In genomic region chr10:62127137-62127536, GRCm38 (mm10) we compare ENCODE assay signal across 18 mouse cellular contexts. TPM values are rescaled to one million over a fixed set of nuclear protein-coding genes. Genes with fewer than 3 reads are reported as not detected.
DNase-seq lines count a peak whose midpoint lies in the region; ATAC-seq and TF ChIP-seq lines count a peak whose summit lies in the region.
"Had no signal": no experiment of that assay in that cellular context is flagged by ENCODE, and none has a peak within 500 bp of the region (broad histone marks: within the 10 kb centered on the region; RNA-seq: fewer than 3 reads in every experiment).

No protein-coding gene starts in this region.

- ATAC-seq in limb, embryonic 11.5 days (ENCODE audit: insufficient number of reproducible peaks, low FRiP score, low TSS enrichment, low read depth), result no peak
- no peak for ATAC-seq in inflammation-experienced regulatory T-cells, adult 6 months
- no peak for ATAC-seq in megakaryocyte-erythroid progenitor cell, adult 5-6 weeks (replicated peaks; ENCODE audit: low FRiP score, low TSS enrichment, poor library complexity, severe bottlenecking)

- no peaks in the 10 kb centered on the region for H3K4me1 ChIP-seq in cerebellum, adult 2 months (ENCODE audit: control insufficient read depth, insufficient read depth, low read length)
- no peaks in the 10 kb centered on the region for H3K4me1 ChIP-seq in limb, embryonic 11.5 days (ENCODE audit: control insufficient read depth, insufficient read depth, low read length)
- peaks cover 24% of the 10 kb centered on the region for H3K4me1 ChIP-seq in limb, embryonic 10.5 days
- no peaks in the 10 kb centered on the region for H3K4me1 ChIP-seq in bone marrow, adult 2 months (ENCODE audit: control insufficient read depth, insufficient read depth, low read length)
- H3K4me1 ChIP-seq: forebrain, embryonic 12.5 days; heart, embryonic 13.5 days; liver, embryonic 15.5 days had no signal

- H3K4me2 ChIP-seq in limb, embryonic 11.5 days (ENCODE audit: low read depth, severe bottlenecking), result no peak overlapping the region
- H3K4me2 ChIP-seq: forebrain, embryonic 12.5 days; heart, embryonic 13.5 days; liver, embryonic 15.5 days had no signal

- H3K27me3 ChIP-seq in cerebellum, adult 2 months (ENCODE audit: control insufficient read depth, insufficient read depth, low read length), result no peaks in the 10 kb centered on the region; the same call in 1 of the 2 replicates
- H3K27me3 ChIP-seq in limb, embryonic 11.5 days (ENCODE audit: control insufficient read depth, insufficient read depth, low read length), result peaks cover 60% of the 10 kb centered on the region
- H3K27me3 ChIP-seq in limb, embryonic 10.5 days (ENCODE audit: low read depth, poor library complexity, severe bottlenecking), result peaks cover 76% of the 10 kb centered on the region

- H3K4me3 ChIP-seq in cerebellum, adult 2 months (replicated peaks; ENCODE audit: insufficient read depth, low read depth, low read length), result no peak overlapping the region
- no peak overlapping the region for H3K4me3 ChIP-seq in limb, embryonic 11.5 days (ENCODE audit: low read depth, low read length)
- no peak overlapping the region for H3K4me3 ChIP-seq in limb, embryonic 10.5 days
- no peak overlapping the region for H3K4me3 ChIP-seq in bone marrow, adult 2 months (replicated peaks; ENCODE audit: control insufficient read depth, low read depth, low read length)
- H3K4me3 ChIP-seq: forebrain, embryonic 12.5 days; heart, embryonic 13.5 days; liver, embryonic 15.5 days; neural tube, embryonic 12.5 days had no signal

- 45% methylated on average over 6 of the region's 6 CpGs for WGBS in cerebellum, adult 2 months
- 45% methylated on average over 6 of the region's 6 CpGs for WGBS in limb, embryonic 11.5 days
- WGBS in limb, embryonic 10.5 days, result 47% methylated on average over 6 of the region's 6 CpGs
- 42% methylated on average over 6 of the region's 6 CpGs for WGBS in bone marrow, adult 2 months

- H3K36me3 ChIP-seq in limb, embryonic 11.5 days (ENCODE audit: control insufficient read depth, insufficient read depth, low read length), result no peaks in the 10 kb centered on the region
- no peaks in the 10 kb centered on the region for H3K36me3 ChIP-seq in limb, embryonic 10.5 days
- H3K36me3 ChIP-seq: forebrain, embryonic 12.5 days; heart, embryonic 13.5 days; hindbrain, embryonic 13.5 days; liver, embryonic 15.5 days; neural tube, embryonic 12.5 days had no signal

- no peak for DNase-seq in cerebellum, adult 2 months
- no peak for DNase-seq in cerebellum, postnatal 4 days (ENCODE audit: low spot score in 2 of 2)
- peak; percentile 43 for DNase-seq in limb, embryonic 11.5 days (ENCODE audit: low spot score)
- DNase-seq in limb, embryonic 10.5 days (ENCODE audit: low spot score), result no peak
- peak; percentile 6 for DNase-seq in 416B (ENCODE audit: low read depth)
- DNase-seq: adrenal gland, postnatal 25 days; cerebellum, adult 8-10 months; gastrocnemius, postnatal 10 days; kidney, postnatal 14 days; right cerebral cortex, adult 18-20 months had no signal

- TF ChIP-seq POLR2A in cerebellum, adult 2 months (IDR thresholded peaks at IDR 0.05; ENCODE audit: borderline replicate concordance, insufficient read depth, low read length), result no peak
- TF ChIP-seq POLR2A in bone marrow, adult 2 months (IDR thresholded peaks at IDR 0.05; ENCODE audit: borderline replicate concordance, control insufficient read depth, low read depth, low read length), result no peak

- no peaks in the 10 kb centered on the region for H3K9me3 ChIP-seq in limb, embryonic 11.5 days (ENCODE audit: control insufficient read depth, low read length)
- no peaks in the 10 kb centered on the region for H3K9me3 ChIP-seq in limb, embryonic 10.5 days (replicated peaks)
- H3K9me3 ChIP-seq: forebrain, embryonic 12.5 days; heart, embryonic 13.5 days; hindbrain, embryonic 13.5 days; liver, embryonic 15.5 days; neural tube, embryonic 12.5 days had no signal

- H3K9ac ChIP-seq in limb, embryonic 11.5 days (ENCODE audit: low read length), result no peak overlapping the region
- H3K9ac ChIP-seq: forebrain, embryonic 12.5 days; heart, embryonic 13.5 days; hindbrain, embryonic 13.5 days; liver, embryonic 15.5 days; neural tube, embryonic 12.5 days had no signal

- TF ChIP-seq CTCF in cerebellum, adult 2 months (IDR thresholded peaks at IDR 0.05; ENCODE audit: borderline replicate concordance, insufficient read depth, low read depth, low read length), result peak; percentile 52
- TF ChIP-seq CTCF in bone marrow, adult 2 months (IDR thresholded peaks at IDR 0.05; ENCODE audit: control insufficient read depth, insufficient read depth, low read length), result peak; percentile 55

- H3K27ac ChIP-seq in cerebellum, adult 2 months (ENCODE audit: insufficient read depth, low read length), result no peak overlapping the region
- no peak overlapping the region for H3K27ac ChIP-seq in limb, embryonic 11.5 days (replicated peaks; ENCODE audit: low read depth, low read length)
- no peak overlapping the region for H3K27ac ChIP-seq in limb, embryonic 10.5 days
- H3K27ac ChIP-seq in bone marrow, adult 2 months (ENCODE audit: control insufficient read depth, insufficient read depth, low read depth, low read length, poor library complexity), result no peak overlapping the region
- H3K27ac ChIP-seq: forebrain, embryonic 12.5 days; heart, embryonic 13.5 days; hindbrain, embryonic 13.5 days; liver, embryonic 15.5 days; neural tube, embryonic 12.5 days had no signal

RNA-seq across cellular contexts. Expression of gene Neurog3, which starts 5.8 kb away (rescaled TPM):
- polyA plus RNA-seq in cerebellum, adult 2 months (2012; rRNA removed), result 0.13 and 0.18 TPM in 2 replicates
- not detected in 2 replicates for polyA plus RNA-seq in limb, embryonic 11.5 days (2014; fragmentation: Nextera tagmentation; extraction: Ambion mirVana)
- polyA plus RNA-seq in limb, embryonic 10.5 days (2016; fragmentation: Nextera tagmentation; extraction: Ambion mirVana), result not detected in 2 replicates
- not detected in 2 replicates for polyA plus RNA-seq in bone marrow, adult 2 months (2011; ENCODE audit: insufficient read depth, insufficient read length, low replicate concordance, missing spikeins)
- polyA plus RNA-seq in inflammation-experienced regulatory T-cells, adult 6 months (2017; shearing (Covaris generic)), result not detected
- total RNA-seq in megakaryocyte-erythroid progenitor cell, adult 5-6 weeks (2014; fragmentation: Nextera tagmentation), result not detected in 2 replicates
- not detected in 2 replicates for total RNA-seq in megakaryocyte-erythroid progenitor cell, adult 5-6 weeks (2017)
- total RNA-seq: adrenal gland, postnatal 25 days; gastrocnemius, postnatal 10 days had no signal
- polyA plus RNA-seq: heart, embryonic 13.5 days; liver, embryonic 15.5 days had no signal

RNA-seq across cellular contexts. Expression of gene Fam241b, which starts 16.6 kb away (rescaled TPM):
- 71.8 and 74.2 TPM in 2 replicates for polyA plus RNA-seq in cerebellum, adult 2 months (2012; rRNA removed)
- 3.6 and 4.6 TPM in 2 replicates for polyA plus RNA-seq in limb, embryonic 11.5 days (2014; fragmentation: Nextera tagmentation; extraction: Ambion mirVana)
- polyA plus RNA-seq in limb, embryonic 10.5 days (2016; fragmentation: Nextera tagmentation; extraction: Ambion mirVana), result 9.0 and 12.6 TPM in 2 replicates
- 2.0 TPM in 1 of 2 replicates, not detected in the other for polyA plus RNA-seq in bone marrow, adult 2 months (2011; ENCODE audit: insufficient read depth, insufficient read length, low replicate concordance, missing spikeins)
- 1 to 10 TPM; 2.8 to 5.2 (median 3.6) TPM for polyA plus RNA-seq in inflammation-experienced regulatory T-cells, adult 6 months (2017; shearing (Covaris generic))
- 0.28 TPM in 1 of 2 replicates, not detected in the other for total RNA-seq in megakaryocyte-erythroid progenitor cell, adult 5-6 weeks (2014; fragmentation: Nextera tagmentation)
- total RNA-seq in megakaryocyte-erythroid progenitor cell, adult 5-6 weeks (2017), result 0.14 TPM in 1 of 2 replicates, not detected in the other

Comparison
In these comparisons a context has a peak if more than half of its experiments do, and no peak if none do; other contexts are left out.
1. DNase-seq: peak in limb, embryonic 11.5 days (single experiment) and 416B (single experiment); none in cerebellum, adult 2 months (0 of 2), cerebellum, postnatal 4 days (0 of 2) and limb, embryonic 10.5 days (single experiment).